18 mouse cellular contexts compared by ENCODE assay signal in genomic region chr1:169879060-169879459, GRCm38 (mm10).
"Had no signal": no experiment of that assay in that cellular context is flagged by ENCODE, and none has a peak within 500 bp of the region (broad histone marks: within the 10 kb centered on the region; RNA-seq: fewer than 3 reads in every experiment).

No protein-coding gene starts in this region.

- ATAC-seq: hindbrain, embryonic 16.5 days; inflammation-experienced regulatory T-cells, adult 6 months; intestine, embryonic 15.5 days; intestine, postnatal 0 days; liver, embryonic 12.5 days had no signal

- DNase-seq: gastrocnemius, postnatal 14 days; gastrocnemius, postnatal 36 days; heart, adult 11 months; heart, adult 2 months; heart, postnatal 10 days; heart, postnatal 4 days; kidney, adult 18-20 months; kidney, adult 9 months; kidney, postnatal 14 days; kidney, postnatal 36 days; layer of hippocampus, adult 9-11 months; layer of hippocampus, postnatal 36 days; left cerebral cortex, postnatal 4 days had no signal
